Mouse (Mus musculus): ENCODE data around the gene Gm7029.

DNA sequence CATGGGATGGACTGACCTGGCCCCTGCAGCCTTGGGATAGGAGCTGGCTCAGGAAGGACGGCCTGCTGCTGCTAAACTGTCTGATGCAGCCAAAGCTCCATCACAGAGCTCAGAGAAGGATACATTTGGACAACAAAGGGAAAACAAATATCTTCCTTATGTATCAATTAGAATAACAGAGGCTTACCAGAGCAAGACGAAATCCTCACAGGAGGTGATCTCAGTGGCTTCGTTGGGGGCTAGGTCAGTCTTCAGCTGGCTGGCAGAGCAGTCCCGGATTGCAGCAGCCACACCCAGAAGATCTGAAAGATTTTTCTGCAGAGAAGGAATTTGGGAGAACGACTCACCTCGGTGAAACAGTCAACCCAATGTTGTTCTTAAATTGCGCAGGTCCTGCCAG is 18.8 kb downstream of the Gm7029 start:
- no peak for TF ChIP-seq POLR2A (IDR thresholded peaks at IDR 0.05; ENCODE audit: borderline replicate concordance, low read depth, low read length)
- TF ChIP-seq CTCF (IDR thresholded peaks at IDR 0.05; ENCODE audit: low read depth, low read length): no peak

Measured in bone marrow macrophage, adult 2 months (primary cell).